Mouse (Mus musculus) ES-E14 (cell line): Measurements from ENCODE around the gene Tle2.

Experiments used
- MAFK ChIP-seq: IDR thresholded peaks from 2 replicates; pipeline ENCODE4 v1.6.1; 2014; ENCODE audit warnings: mild to moderate bottlenecking, low read depth, low read length, inconsistent platforms; ENCODE audit not compliant: insufficient read depth
- ZC3H11A ChIP-seq: IDR thresholded peaks from 2 replicates; pipeline ENCODE4 v1.6.1; 2012; ENCODE audit warnings: low read depth, mild to moderate bottlenecking, inconsistent platforms, low read length, borderline replicate concordance

DNA sequence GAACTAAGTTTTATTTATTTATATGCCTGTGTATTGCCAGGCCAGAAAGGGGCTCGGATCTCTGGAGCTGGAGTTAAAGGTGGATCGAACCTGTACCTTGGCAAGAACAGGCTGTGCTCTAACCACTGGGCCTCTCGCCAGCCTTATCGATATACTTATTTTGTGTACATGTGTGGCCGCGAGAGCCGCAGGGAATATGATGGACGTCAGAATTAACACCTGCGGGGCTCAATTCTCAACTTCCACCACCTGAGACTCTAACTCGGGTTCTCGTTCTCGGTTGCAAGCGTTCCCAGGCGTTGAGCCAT, 31.3 kb downstream of the Tle2 start:
- TF ChIP-seq ZC3H11A (no peak), MAFK (no peak)
